ENCODE assay signal across 8 mouse cellular contexts in genomic region chr5:30869405-30870130, GRCm38 (mm10). TPM values are rescaled to one million over a fixed set of nuclear protein-coding genes. Genes with fewer than 3 reads are reported as not detected.
A peak's percentile ranks its signal among the peaks of the same experiment; 100 is the strongest.
DNase-seq lines count a peak whose midpoint lies in the region; ATAC-seq lines count a peak whose summit lies in the region.

No protein-coding gene starts in this region.

- peak; percentile 86 for DNase-seq in 3134 (ENCODE audit: extremely low read depth, insufficient read length, low spot score)
- DNase-seq in adrenal gland, postnatal 14 days, result peak; percentile 96
- peak; percentile 93 for DNase-seq in embryonic facial prominence, embryonic 10.5 days (ENCODE audit: low spot score)
- DNase-seq in heart, adult 11 months, result peak; percentile 99
- DNase-seq in kidney, adult 18-20 months, result peak; percentile 93
- DNase-seq in midbrain, embryonic 14.5 days, result peak; percentile 93
- DNase-seq in spleen, adult 12 weeks (ENCODE audit: low spot score), result peak; percentile 87

- H3K9me3 ChIP-seq in embryonic facial prominence, embryonic 10.5 days, result no peaks in the 10 kb centered on the region
- H3K9me3 ChIP-seq in limb, embryonic 12.5 days, result no peaks in the 10 kb centered on the region
- H3K9me3 ChIP-seq in midbrain, embryonic 14.5 days (ENCODE audit: control insufficient read depth, low read length), result no peaks in the 10 kb centered on the region

- H3K9ac ChIP-seq in limb, embryonic 12.5 days (replicated peaks), result peak overlapping the region; percentile 87
- H3K9ac ChIP-seq in midbrain, embryonic 14.5 days (replicated peaks; ENCODE audit: low read length), result peak overlapping the region; percentile 92

- peaks cover 55% of the 10 kb centered on the region for H3K36me3 ChIP-seq in embryonic facial prominence, embryonic 10.5 days (replicated peaks)
- H3K36me3 ChIP-seq in limb, embryonic 12.5 days, result peaks cover 59% of the 10 kb centered on the region
- peaks cover 64% of the 10 kb centered on the region for H3K36me3 ChIP-seq in midbrain, embryonic 14.5 days (ENCODE audit: control insufficient read depth, insufficient read depth, low read length)

- peak; percentile 90 for ATAC-seq in limb, embryonic 12.5 days (ENCODE audit: insufficient number of reproducible peaks, insufficient read depth, low FRiP score, low TSS enrichment, low read depth)
- ATAC-seq in midbrain, embryonic 14.5 days (ENCODE audit: low FRiP score, low TSS enrichment), result peak; percentile 92

- WGBS in embryonic facial prominence, embryonic 10.5 days, result under 1% methylated on average over 63 of the region's 63 CpGs
- WGBS in limb, embryonic 12.5 days, result under 1% methylated on average over 55 of the region's 63 CpGs
- WGBS in midbrain, embryonic 14.5 days, result under 1% methylated on average over 63 of the region's 63 CpGs

- peaks cover 20% of the 10 kb centered on the region for H3K4me1 ChIP-seq in embryonic facial prominence, embryonic 10.5 days
- H3K4me1 ChIP-seq in limb, embryonic 12.5 days (replicated peaks), result peaks cover 14% of the 10 kb centered on the region
- peaks cover 7% of the 10 kb centered on the region for H3K4me1 ChIP-seq in midbrain, embryonic 14.5 days (ENCODE audit: control insufficient read depth, insufficient read depth, low read length)

- 0 out of 2 replicates have a peak, but pooled peaks cover under 1% of the 10 kb centered on the region for H3K27me3 ChIP-seq in embryonic facial prominence, embryonic 10.5 days (replicated peaks; ENCODE audit: low read depth, poor library complexity, severe bottlenecking)
- no peaks in the 10 kb centered on the region for H3K27me3 ChIP-seq in limb, embryonic 12.5 days
- no peaks in the 10 kb centered on the region for H3K27me3 ChIP-seq in midbrain, embryonic 14.5 days (ENCODE audit: control insufficient read depth, insufficient read depth, low read length)

- H3K4me2 ChIP-seq in limb, embryonic 12.5 days, result peak overlapping the region; percentile 81
- H3K4me2 ChIP-seq in midbrain, embryonic 14.5 days (ENCODE audit: low read length), result peak overlapping the region; percentile 89

- peak overlapping the region; percentile 91 for H3K4me3 ChIP-seq in embryonic facial prominence, embryonic 10.5 days
- peak overlapping the region; percentile 86 for H3K4me3 ChIP-seq in limb, embryonic 12.5 days (replicated peaks)
- H3K4me3 ChIP-seq in midbrain, embryonic 14.5 days (replicated peaks; ENCODE audit: low read depth, low read length), result peak overlapping the region; percentile 86

- H3K27ac ChIP-seq in embryonic facial prominence, embryonic 10.5 days (replicated peaks), result peak overlapping the region; percentile 92
- H3K27ac ChIP-seq in limb, embryonic 12.5 days, result peak overlapping the region; percentile 84
- peak overlapping the region; percentile 52 for H3K27ac ChIP-seq in midbrain, embryonic 14.5 days (replicated peaks; ENCODE audit: low read depth, low read length)

RNA-seq across cellular contexts. Expression of gene Tmem214, which starts 1.8 kb away (rescaled TPM):
- total RNA-seq in adrenal gland, postnatal 14 days (2021), result 48.5 and 55.1 TPM in 2 replicates
- 68.7 and 71.1 TPM in 2 replicates for polyA plus RNA-seq in embryonic facial prominence, embryonic 10.5 days (2016; fragmentation: Nextera tagmentation; extraction: Ambion mirVana)
- polyA plus RNA-seq in limb, embryonic 12.5 days (2016; fragmentation: Nextera tagmentation; extraction: Ambion mirVana), result 80.4 and 84.6 TPM in 2 replicates
- polyA plus RNA-seq in midbrain, embryonic 14.5 days (2014; fragmentation: Nextera tagmentation; extraction: Ambion mirVana), result 46.7 and 55.5 TPM in 2 replicates

RNA-seq across cellular contexts. Expression of gene Agbl5, which starts 18.9 kb away (rescaled TPM):
- 10.4 and 11.7 TPM in 2 replicates for total RNA-seq in adrenal gland, postnatal 14 days (2021)
- 21.8 and 26.9 TPM in 2 replicates for polyA plus RNA-seq in embryonic facial prominence, embryonic 10.5 days (2016; fragmentation: Nextera tagmentation; extraction: Ambion mirVana)
- 35.8 and 42.0 TPM in 2 replicates for polyA plus RNA-seq in limb, embryonic 12.5 days (2016; fragmentation: Nextera tagmentation; extraction: Ambion mirVana)
- polyA plus RNA-seq in midbrain, embryonic 14.5 days (2014; fragmentation: Nextera tagmentation; extraction: Ambion mirVana), result 25.9 and 27.8 TPM in 2 replicates

RNA-seq across cellular contexts. Expression of gene Ost4, which starts 38.0 kb away (rescaled TPM):
- 210 and 212 TPM in 2 replicates for total RNA-seq in adrenal gland, postnatal 14 days (2021)
- polyA plus RNA-seq in embryonic facial prominence, embryonic 10.5 days (2016; fragmentation: Nextera tagmentation; extraction: Ambion mirVana), result 399 and 407 TPM in 2 replicates
- 351 and 355 TPM in 2 replicates for polyA plus RNA-seq in limb, embryonic 12.5 days (2016; fragmentation: Nextera tagmentation; extraction: Ambion mirVana)
- 246 and 266 TPM in 2 replicates for polyA plus RNA-seq in midbrain, embryonic 14.5 days (2014; fragmentation: Nextera tagmentation; extraction: Ambion mirVana)

RNA-seq across cellular contexts. Expression of gene Emilin1, which starts 43.6 kb away (rescaled TPM):
- 46.2 and 51.0 TPM in 2 replicates for total RNA-seq in adrenal gland, postnatal 14 days (2021)
- polyA plus RNA-seq in embryonic facial prominence, embryonic 10.5 days (2016; fragmentation: Nextera tagmentation; extraction: Ambion mirVana), result 158 and 162 TPM in 2 replicates
- 221 and 225 TPM in 2 replicates for polyA plus RNA-seq in limb, embryonic 12.5 days (2016; fragmentation: Nextera tagmentation; extraction: Ambion mirVana)
- 3.7 and 11.2 TPM in 2 replicates for polyA plus RNA-seq in midbrain, embryonic 14.5 days (2014; fragmentation: Nextera tagmentation; extraction: Ambion mirVana)

RNA-seq across cellular contexts. Expression of gene Khk, which starts 51.7 kb away (rescaled TPM):
- 48.4 and 70.5 TPM in 2 replicates for total RNA-seq in adrenal gland, postnatal 14 days (2021)
- polyA plus RNA-seq in embryonic facial prominence, embryonic 10.5 days (2016; fragmentation: Nextera tagmentation; extraction: Ambion mirVana), result 8.1 and 9.9 TPM in 2 replicates
- 11.7 and 14.6 TPM in 2 replicates for polyA plus RNA-seq in limb, embryonic 12.5 days (2016; fragmentation: Nextera tagmentation; extraction: Ambion mirVana)
- polyA plus RNA-seq in midbrain, embryonic 14.5 days (2014; fragmentation: Nextera tagmentation; extraction: Ambion mirVana), result 7.0 and 7.4 TPM in 2 replicates

Comparison
In these comparisons a context has a peak if more than half of its experiments do, and no peak if none do; other contexts are left out.
1. Peak in every context shown above with its lines: DNase-seq, ATAC-seq, H3K4me3 ChIP-seq and H3K27ac ChIP-seq.